Mouse (Mus musculus): ENCODE measurements around the gene Mmp15. TPM values are rescaled to one million over a fixed set of nuclear protein-coding genes. Genes with fewer than 3 reads are reported as not detected.

Mmp15 gene
- polyA plus RNA-seq, 1 experiment from 2014 or later = 14.8 TPM

DNA sequence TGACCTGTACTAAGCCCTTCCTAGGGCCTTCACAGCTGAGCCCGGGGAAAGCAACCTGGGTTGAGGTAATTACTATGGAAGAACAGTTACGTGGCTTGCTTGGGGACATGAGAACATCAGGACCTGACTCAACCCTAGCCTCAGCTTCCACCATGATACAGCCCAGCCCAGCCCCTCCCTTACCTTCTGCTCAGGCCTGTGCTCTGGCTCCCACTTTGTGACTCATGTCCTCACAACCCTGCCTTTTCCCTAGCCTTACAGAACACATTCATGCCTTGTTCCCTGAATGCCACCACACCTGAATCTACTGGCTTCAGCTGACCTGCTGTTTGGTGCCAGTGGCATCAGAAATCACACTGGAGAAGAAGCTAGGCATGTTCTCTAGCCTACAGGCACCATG, 3.7 kb upstream of the Mmp15 start:
- Histone ChIP-seq H3K4me1 (replicated peaks) (peaks cover 22% of the 10 kb centered on the region), H3K27ac (0 out of 2 replicates have a peak overlapping the region, but pooled peaks have one; percentile 33), H3K9me3 (no peaks in the 10 kb centered on the region), H3K4me3 (replicated peaks) (no peak overlapping the region), H3K27me3 (replicated peaks) (no peaks in the 10 kb centered on the region), H3K36me3 (peaks cover 13% of the 10 kb centered on the region; the same call in 1 of the 2 replicates), H3K4me2 (replicated peaks) (no peak overlapping the region), H3K9ac (no peak overlapping the region)
- WGBS = 88% methylated on average over 2 of the region's 2 CpGs
- ATAC-seq = no peak

DNA sequence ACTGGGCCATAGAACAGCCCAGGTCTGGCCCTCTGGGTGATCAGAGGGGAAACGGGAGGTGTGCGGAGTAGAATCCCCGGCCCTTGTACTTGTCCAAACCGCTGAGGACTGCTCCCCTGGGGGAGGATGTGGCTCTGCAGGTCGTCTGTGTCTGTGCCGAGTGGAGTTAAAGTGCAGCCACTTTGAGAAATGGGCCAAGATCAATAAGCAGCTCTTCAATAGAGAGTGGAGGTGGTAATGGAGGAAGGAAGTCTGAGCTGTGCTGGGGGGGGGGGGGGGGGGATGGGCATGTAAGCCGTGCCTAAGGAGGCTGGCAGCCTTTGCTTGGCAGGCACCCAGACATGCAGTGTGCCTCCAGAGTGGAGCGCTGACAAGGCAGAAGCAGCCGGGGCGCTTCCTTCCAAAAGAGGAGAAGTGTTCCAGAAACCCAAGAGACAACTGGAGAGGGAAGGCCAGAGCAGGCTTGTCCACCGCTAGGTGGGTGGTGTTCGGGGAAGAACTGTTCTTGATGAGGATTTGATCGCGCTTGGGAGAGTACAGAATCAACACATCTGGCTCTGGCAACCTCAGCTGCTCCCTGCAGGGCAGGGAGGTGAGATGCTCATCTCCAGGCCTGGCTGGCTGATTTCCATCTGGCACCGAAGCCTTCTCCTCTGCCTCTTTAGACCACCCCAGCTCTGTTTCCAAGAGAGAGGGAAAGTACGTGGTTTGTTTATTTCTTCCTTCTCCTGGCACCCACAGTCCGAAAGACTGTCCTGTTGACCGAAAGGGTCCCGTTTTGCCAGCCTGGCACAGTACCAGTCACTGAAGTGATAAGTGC, 3.0 kb upstream of the Mmp15 start:
- Histone ChIP-seq H3K4me3 (replicated peaks) (no peak overlapping the region), H3K36me3 (peaks cover 7% of the 10 kb centered on the region; the same call in 1 of the 2 replicates), H3K27ac (peak overlapping the region; percentile 36; the same call in 1 of the 2 replicates), H3K27me3 (replicated peaks) (no peaks in the 10 kb centered on the region), H3K4me1 (replicated peaks) (peaks cover 28% of the 10 kb centered on the region), H3K9me3 (no peaks in the 10 kb centered on the region), H3K4me2 (replicated peaks) (peak overlapping the region; percentile 14; the same call in 1 of the 2 replicates), H3K9ac (no peak overlapping the region)
- ATAC-seq = no peak
- 53% methylated on average over 19 of the region's 19 CpGs for WGBS

DNA sequence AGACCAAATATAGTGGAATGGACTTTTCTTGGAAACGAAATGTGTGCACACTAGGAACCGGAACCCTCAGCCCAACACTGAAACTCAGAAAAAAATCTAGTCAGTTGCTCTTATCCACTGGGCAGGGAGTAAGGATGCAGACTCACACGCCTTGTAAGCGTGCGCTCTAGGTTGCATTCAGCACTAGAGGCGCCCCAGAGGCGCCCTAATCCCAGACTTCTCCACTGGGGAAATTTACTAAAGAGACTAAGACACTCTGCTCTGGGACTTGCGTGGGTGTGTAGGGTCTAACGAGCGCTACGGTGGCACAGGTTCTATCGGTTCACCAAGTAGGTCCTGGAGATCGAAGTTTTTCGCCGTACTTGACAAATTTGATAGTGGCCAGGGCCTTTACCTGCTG, 607 bp upstream of the Mmp15 start:
- peaks cover 33% of the 10 kb centered on the region for H3K4me1 ChIP-seq (replicated peaks)
- peak overlapping the region; percentile 59 for H3K4me3 ChIP-seq (replicated peaks)
- peak overlapping the region; percentile 70; the same call in 1 of the 2 replicates for H3K27ac ChIP-seq
- peak overlapping the region; percentile 80 for H3K9ac ChIP-seq
- peak; percentile 48 for ATAC-seq
- no peaks in the 10 kb centered on the region for H3K9me3 ChIP-seq
- 4% methylated on average over 15 of the region's 15 CpGs for WGBS
- no peaks in the 10 kb centered on the region for H3K27me3 ChIP-seq (replicated peaks)
- no peaks in the 10 kb centered on the region for H3K36me3 ChIP-seq
- peak overlapping the region; percentile 95 for H3K4me2 ChIP-seq (replicated peaks)

DNA sequence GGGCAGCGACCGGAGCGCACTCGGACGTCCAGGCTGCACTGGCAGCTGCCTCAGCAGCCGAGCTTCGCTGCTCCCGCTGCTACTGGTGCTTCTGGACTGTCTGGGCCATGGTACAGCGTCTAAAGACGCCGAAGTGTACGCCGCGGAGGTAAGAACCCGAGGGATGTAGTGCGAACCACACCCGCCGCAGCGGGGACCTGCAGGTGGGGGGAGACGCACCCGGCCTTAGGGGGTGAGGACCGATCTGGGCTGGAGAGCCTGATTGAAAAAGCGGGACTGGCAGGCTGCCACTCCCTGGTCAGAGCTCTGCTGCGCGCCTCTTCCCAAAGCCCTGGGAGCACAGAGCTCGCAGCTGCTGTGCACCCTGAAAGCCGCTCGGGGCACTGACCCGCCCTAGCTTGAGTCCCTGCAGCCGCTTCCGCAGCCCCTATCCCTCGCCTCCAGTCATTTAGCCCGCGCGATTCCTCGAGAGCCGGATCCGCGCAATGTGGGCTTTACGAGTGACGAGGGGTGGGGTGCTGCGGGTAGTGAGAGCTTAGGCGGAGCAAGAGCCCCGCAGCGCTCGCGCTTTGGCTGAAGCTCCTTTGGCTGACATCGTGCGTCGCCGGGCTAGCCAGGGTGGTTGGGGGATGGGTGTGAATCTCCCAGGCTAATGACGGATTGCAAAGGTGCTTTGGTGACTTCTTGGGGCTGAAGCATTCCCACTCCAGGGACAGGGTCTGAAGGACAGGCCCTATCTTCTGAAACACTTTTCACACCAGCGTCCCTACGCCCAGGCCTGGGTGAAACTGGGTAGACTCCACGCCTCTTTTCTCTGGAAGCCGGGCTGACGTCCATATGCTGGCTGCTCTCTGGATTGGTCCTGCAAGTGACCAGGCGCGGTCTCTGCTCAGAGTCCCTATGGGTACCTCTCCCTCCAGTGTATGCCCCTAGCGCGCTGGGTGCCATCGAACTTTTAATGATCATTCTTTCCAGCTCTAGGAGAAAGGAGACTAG, 1.1 kb downstream of the Mmp15 start:
- H3K36me3 ChIP-seq = no peaks in the 10 kb centered on the region
- H3K27ac ChIP-seq = peak overlapping the region; percentile 70
- peaks cover 36% of the 10 kb centered on the region for H3K4me1 ChIP-seq (replicated peaks)
- H3K9ac ChIP-seq = peak overlapping the region; percentile 80
- H3K4me2 ChIP-seq (replicated peaks) = peak overlapping the region; percentile 95
- H3K27me3 ChIP-seq (replicated peaks) = no peaks in the 10 kb centered on the region
- peak; percentile 57 for ATAC-seq
- H3K9me3 ChIP-seq = no peaks in the 10 kb centered on the region
- peak overlapping the region; percentile 59 for H3K4me3 ChIP-seq (replicated peaks)
- WGBS = 2% methylated on average over 62 of the region's 62 CpGs

DNA sequence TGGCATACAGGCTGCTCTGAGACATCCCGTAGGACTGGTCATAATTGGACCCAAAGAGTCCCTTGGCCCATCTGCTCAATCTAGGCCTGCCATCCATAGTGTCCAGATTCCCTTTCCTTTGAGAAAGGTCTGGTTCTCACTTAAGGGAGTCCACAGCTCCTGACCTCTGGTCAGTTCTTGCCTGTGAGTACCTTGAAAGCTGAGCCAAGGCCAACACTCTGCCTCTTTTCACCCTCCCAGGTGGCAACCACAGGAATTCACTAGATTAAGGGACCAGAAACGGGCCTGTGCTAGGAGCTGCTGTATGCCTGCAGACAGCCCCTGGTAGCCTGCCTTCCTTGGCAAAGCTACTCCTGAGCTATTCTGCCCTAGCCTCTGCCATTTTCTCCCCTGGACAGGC, 2.5 kb downstream of the Mmp15 start:
- Histone ChIP-seq H3K4me1 (replicated peaks) (peaks cover 40% of the 10 kb centered on the region), H3K9ac (no peak overlapping the region)

DNA sequence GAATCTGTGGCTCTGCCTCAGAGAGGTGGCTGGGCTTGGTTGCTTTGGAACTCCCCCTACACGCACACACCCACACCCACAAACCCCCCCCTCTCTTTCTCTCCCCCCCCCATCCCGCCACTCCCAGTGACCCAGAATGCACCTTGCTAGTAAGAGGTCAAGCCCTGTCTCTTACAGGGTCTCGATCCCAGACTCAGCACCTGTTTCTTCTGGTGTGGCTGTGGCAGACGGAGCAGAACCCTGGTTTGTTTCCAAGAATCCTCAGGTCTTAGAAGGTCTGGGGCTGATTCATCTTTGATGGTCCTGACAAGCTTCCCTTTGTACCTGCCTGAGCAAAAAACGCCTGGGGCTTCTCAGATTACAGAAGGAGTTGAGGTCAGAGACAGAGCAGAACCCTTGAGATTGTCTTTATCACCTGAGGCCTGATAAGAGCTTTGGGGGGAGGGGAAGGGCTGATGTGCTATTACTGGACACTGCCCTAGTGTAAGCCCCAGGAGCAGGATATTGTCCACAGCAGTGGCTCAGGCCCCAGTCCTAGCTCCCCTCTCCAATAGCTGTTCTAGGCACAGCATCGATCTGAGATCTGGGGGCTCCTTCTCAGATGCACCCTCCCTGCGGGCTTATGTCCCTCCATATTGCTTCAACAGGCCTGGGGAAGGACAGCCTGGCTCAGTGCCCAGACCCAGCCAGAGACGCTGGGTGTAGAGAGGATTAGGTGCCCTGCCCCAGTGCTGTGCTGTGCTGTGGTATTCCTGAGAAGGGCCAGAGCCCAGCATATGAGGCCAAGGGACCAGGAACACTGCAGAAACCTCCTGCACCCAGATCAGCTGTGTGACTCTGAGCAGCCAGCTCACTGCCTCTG, 6.7 kb downstream of the Mmp15 start:
- peak overlapping the region; percentile 35 for H3K4me2 ChIP-seq (replicated peaks)
- H3K9me3 ChIP-seq = no peaks in the 10 kb centered on the region
- WGBS = 18% methylated on average over 8 of the region's 8 CpGs

More for the DNA sequence above, 2.5 kb downstream of the Mmp15 start:
- no peak for ATAC-seq
- Histone ChIP-seq H3K4me3 (replicated peaks) (no peak overlapping the region), H3K27me3 (replicated peaks) (no peaks in the 10 kb centered on the region), H3K27ac (no peak overlapping the region), H3K4me2 (replicated peaks) (peak overlapping the region; percentile 95), H3K9me3 (no peaks in the 10 kb centered on the region), H3K36me3 (no peaks in the 10 kb centered on the region)
- 89% methylated on average over 2 of the region's 2 CpGs for WGBS

DNA sequence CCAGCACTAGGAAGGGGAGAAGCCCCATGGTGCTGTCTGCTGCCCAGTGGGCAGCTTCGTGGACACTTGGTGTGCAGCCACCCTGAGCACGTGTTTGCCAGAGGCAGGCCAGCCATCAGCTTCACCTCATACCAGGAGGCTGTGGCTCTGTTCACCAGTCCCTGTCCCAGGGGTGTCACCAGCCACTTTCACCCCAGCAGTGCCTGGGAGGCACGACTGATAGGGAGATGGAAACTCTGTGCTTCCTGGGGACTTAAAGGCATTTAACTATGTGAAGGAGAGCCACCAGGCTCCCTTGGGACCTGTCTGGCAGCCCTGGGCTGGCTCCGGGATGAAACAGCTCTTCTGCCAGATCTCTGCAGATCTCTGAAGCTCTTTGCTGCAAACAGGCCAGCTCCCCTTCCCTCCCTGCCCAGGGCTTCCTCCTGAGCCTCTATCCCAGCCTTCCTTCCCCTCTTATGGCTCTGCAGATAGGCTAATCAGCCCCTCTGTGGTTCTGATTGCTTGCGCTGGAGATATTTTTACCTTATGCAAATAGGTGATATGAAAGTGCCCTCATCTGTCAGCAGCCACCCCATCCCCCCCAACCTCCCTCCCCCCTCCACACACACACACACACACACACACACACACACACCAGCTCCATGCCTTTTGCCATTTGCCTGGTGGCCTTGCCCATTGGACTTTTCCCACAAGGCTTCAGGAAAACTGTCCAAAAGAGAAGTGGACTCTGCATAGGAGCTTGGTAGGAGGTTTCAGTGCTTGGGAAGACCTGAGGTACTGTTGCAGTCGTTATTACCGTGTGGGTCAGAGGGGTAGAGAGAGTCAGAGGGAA, 8.3 kb downstream of the Mmp15 start:
- peak overlapping the region; percentile 22 for H3K4me2 ChIP-seq (replicated peaks)
- peak overlapping the region; percentile 30; the same call in 1 of the 2 replicates for H3K9ac ChIP-seq
- WGBS = 39% methylated on average over 7 of the region's 7 CpGs
- H3K27me3 ChIP-seq (replicated peaks) = no peaks in the 10 kb centered on the region
- peak overlapping the region; percentile 76 for H3K27ac ChIP-seq
- H3K9me3 ChIP-seq = no peaks in the 10 kb centered on the region
- no peaks in the 10 kb centered on the region for H3K36me3 ChIP-seq
- ATAC-seq = peak; percentile 19; the same call in 1 of the 2 replicates
- peaks cover 33% of the 10 kb centered on the region for H3K4me1 ChIP-seq (replicated peaks)
- H3K4me3 ChIP-seq (replicated peaks) = no peak overlapping the region

More for the DNA sequence above, 6.7 kb downstream of the Mmp15 start:
- Histone ChIP-seq H3K9ac (no peak overlapping the region), H3K4me3 (replicated peaks) (no peak overlapping the region), H3K27ac (peak overlapping the region; percentile 81), H3K4me1 (replicated peaks) (peaks cover 38% of the 10 kb centered on the region), H3K27me3 (replicated peaks) (no peaks in the 10 kb centered on the region), H3K36me3 (no peaks in the 10 kb centered on the region)
- ATAC-seq = peak; percentile 81

DNA sequence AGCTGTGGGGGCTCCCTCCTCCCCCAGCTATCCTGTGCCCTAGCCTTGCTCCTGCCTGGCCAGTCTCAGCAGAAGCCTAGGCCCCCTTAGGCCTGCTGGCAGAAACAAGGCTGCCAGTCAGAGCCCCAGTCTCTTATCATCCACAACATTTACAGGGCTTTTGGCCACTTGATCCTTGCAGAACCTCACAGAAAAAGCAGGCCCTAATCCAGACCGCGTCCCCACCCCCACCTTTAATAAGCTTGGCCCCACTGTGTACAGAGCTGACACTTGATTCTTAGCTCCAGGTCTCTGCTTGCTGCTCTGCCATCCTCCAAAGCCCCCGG, 8.9 kb downstream of the Mmp15 start:
- peak overlapping the region; percentile 76 for H3K27ac ChIP-seq

DNA sequence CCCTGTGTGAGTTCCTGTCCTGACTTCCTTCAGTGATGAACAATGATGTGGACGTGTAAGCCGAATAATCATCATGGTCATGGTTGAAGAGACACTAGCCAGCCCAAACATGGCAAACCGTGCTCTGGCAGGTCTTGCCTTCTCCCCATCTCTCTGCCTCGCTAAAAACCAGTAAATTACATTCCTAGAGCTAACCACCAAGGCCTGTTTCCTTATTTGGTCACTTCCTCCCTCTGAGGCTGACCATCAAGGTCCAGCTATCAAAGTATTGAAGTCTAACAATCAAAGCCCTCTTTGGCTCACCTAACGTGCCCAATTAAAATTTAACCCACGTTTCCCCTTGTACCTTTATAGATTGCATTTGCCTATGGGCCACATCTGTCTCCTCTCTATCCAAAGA, 10.2 kb downstream of the Mmp15 start:
- ATAC-seq = no peak

More for the DNA sequence above, 8.9 kb downstream of the Mmp15 start:
- H3K9me3 ChIP-seq = no peaks in the 10 kb centered on the region
- no peak overlapping the region for H3K4me3 ChIP-seq (replicated peaks)
- H3K27me3 ChIP-seq (replicated peaks) = no peaks in the 10 kb centered on the region
- H3K4me1 ChIP-seq (replicated peaks) = peaks cover 33% of the 10 kb centered on the region
- no peaks in the 10 kb centered on the region for H3K36me3 ChIP-seq
- H3K4me2 ChIP-seq (replicated peaks) = no peak overlapping the region; the same call in 1 of the 2 replicates
- peak; percentile 5; the same call in 1 of the 2 replicates for ATAC-seq
- H3K9ac ChIP-seq = peak overlapping the region; percentile 30; the same call in 1 of the 2 replicates
- 67% methylated on average over 3 of the region's 3 CpGs for WGBS

DNA sequence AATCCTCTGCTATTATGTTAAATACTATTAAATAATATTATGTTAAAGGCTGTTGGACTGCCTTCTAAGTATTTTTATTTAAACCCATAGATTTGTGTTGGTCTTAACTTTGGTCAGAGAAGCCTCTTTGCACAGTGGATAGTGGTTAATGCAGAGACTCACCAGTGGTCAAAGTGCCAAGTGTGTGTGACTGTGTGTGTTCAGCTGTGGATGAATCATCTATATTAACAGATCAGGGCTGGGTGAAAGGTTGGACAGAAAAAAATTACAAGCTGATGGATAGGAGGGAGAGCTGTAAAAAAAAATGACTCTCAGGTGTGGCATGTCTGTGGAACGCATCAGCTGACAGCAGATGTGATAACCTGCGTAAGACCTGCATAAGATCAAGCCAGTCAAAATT, 11.8 kb downstream of the Mmp15 start:
- Histone ChIP-seq H3K9ac (no peak overlapping the region), H3K4me3 (replicated peaks) (no peak overlapping the region), H3K27me3 (replicated peaks) (no peaks in the 10 kb centered on the region), H3K4me2 (replicated peaks) (no peak overlapping the region), H3K36me3 (peaks cover 3% of the 10 kb centered on the region; the same call in 1 of the 2 replicates), H3K9me3 (no peaks in the 10 kb centered on the region), H3K27ac (no peak overlapping the region), H3K4me1 (replicated peaks) (peaks cover 28% of the 10 kb centered on the region)
- peak; percentile 34; the same call in 1 of the 2 replicates for ATAC-seq
- 83% methylated on average over 2 of the region's 2 CpGs for WGBS

More for the DNA sequence above, 10.2 kb downstream of the Mmp15 start:
- Histone ChIP-seq H3K9ac (no peak overlapping the region), H3K27ac (no peak overlapping the region), H3K27me3 (replicated peaks) (no peaks in the 10 kb centered on the region), H3K4me3 (replicated peaks) (no peak overlapping the region), H3K9me3 (no peaks in the 10 kb centered on the region), H3K4me1 (replicated peaks) (peaks cover 29% of the 10 kb centered on the region), H3K36me3 (no peaks in the 10 kb centered on the region), H3K4me2 (replicated peaks) (no peak overlapping the region)
- WGBS = 53% methylated on average over 6 of the region's 6 CpGs

Data from intestine, embryonic 15.5 days (tissue).